Comparison of ENCODE assay signal across 8 mouse cellular contexts in the genomic region with DNA sequence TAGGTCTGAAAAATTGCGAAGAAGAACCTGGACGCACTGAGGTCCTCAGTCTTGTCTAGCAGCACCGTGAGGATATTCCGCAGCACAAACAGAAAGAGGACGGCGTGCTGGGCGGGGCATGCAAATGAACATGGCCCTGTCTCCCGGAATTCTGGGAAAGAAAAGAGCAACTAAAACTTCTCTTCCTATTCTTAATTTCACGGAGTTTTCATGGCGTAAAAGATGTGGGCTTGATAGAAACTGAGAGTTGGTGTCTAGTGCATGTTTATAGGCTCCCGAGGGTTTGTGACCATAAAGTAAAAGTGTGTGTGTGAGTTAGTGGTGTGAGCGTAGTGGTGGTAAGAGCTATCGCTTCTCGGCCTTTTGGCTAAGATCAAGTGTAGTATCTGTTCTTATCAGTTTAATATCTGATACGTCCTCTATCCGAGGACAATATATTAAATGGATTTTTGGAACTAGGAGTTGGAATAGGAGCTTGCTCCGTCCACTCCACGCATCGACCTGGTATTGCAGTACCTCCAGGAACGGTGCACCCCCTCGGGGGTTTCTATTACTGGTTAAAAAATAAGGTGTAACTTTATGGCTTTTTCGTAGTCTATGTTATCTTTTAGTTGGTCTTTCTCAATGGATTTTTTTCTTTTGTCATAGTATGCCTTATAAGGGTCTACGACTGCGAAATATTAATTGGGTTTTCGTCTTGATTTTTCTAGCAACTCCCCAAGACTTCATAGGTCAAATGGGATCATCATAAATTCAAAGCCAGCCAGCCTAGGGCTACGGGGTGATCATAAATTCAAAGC. TPM values are rescaled to one million over a fixed set of nuclear protein-coding genes. Genes with fewer than 3 reads are reported as not detected.
DNase-seq lines count a peak whose midpoint lies in the region; ATAC-seq lines count a peak whose summit lies in the region.

No protein-coding gene starts in this region.

- no peaks in the 10 kb centered on the region for H3K9me3 ChIP-seq in hindbrain, embryonic 15.5 days

- peak; percentile 89 for DNase-seq in R1 (ENCODE audit: low read depth, low spot score)
- DNase-seq in cerebellum, postnatal 14 days = peak; percentile 86 to 88
- DNase-seq in frontal cortex, postnatal 25 days (ENCODE audit: low spot score in 2 of 2) = peak; percentile 60 to 67
- peak; percentile 78 for DNase-seq in left cerebral cortex, adult 11 months (ENCODE audit: low spot score)
- DNase-seq in lung, postnatal 4 days = peak; percentile 79 to 84
- DNase-seq in retina, postnatal 7 days (ENCODE audit: low read depth, low spot score) = peak; percentile 81
- DNase-seq in urinary bladder, postnatal 14 days (ENCODE audit: low spot score) = peak; percentile 76

- H3K9ac ChIP-seq in hindbrain, embryonic 15.5 days = peak overlapping the region; percentile 50

- peak overlapping the region; percentile 66 for H3K4me2 ChIP-seq in hindbrain, embryonic 15.5 days

- peaks cover 4% of the 10 kb centered on the region; the same call in 1 of the 2 replicates for H3K4me1 ChIP-seq in hindbrain, embryonic 15.5 days (replicated peaks)

- no peaks in the 10 kb centered on the region for H3K36me3 ChIP-seq in hindbrain, embryonic 15.5 days

- under 1% methylated on average over 26 of the region's 26 CpGs for WGBS in hindbrain, embryonic 15.5 days

- peak overlapping the region; percentile 91 for H3K27ac ChIP-seq in hindbrain, embryonic 15.5 days (replicated peaks)

- ATAC-seq in hindbrain, embryonic 15.5 days (ENCODE audit: low FRiP score, low read depth) = peak; percentile 92

- peak overlapping the region; percentile 48 for H3K4me3 ChIP-seq in hindbrain, embryonic 15.5 days

- H3K27me3 ChIP-seq in hindbrain, embryonic 15.5 days = no peaks in the 10 kb centered on the region

RNA-seq across cellular contexts. Expression of gene Slfn14, which starts 15.2 kb away (rescaled TPM):
- polyA plus RNA-seq in hindbrain, embryonic 15.5 days (2015; fragmentation: Nextera tagmentation; extraction: Ambion mirVana) = 0.07 and 0.09 TPM in 2 replicates

RNA-seq across cellular contexts. Expression of gene Ap2b1, which starts 27.5 kb away (rescaled TPM):
- 111 and 117 TPM in 2 replicates for polyA plus RNA-seq in hindbrain, embryonic 15.5 days (2015; fragmentation: Nextera tagmentation; extraction: Ambion mirVana)

RNA-seq across cellular contexts. Expression of gene Pex12, which starts 31.0 kb away (rescaled TPM):
- 15.6 and 15.9 TPM in 2 replicates for polyA plus RNA-seq in hindbrain, embryonic 15.5 days (2015; fragmentation: Nextera tagmentation; extraction: Ambion mirVana)

Comparison
In these comparisons a context has a peak if more than half of its experiments do, and no peak if none do; other contexts are left out.
1. Peak in every context shown above with its lines: DNase-seq, ATAC-seq, H3K4me3 ChIP-seq and H3K27ac ChIP-seq.